Mouse (Mus musculus) spleen, adult 2 months (tissue): ENCODE measurements at regions not wholly inside any gene's neighbourhood (a gene's known extent, or its start where the extent isn't known, plus 50 kb on each side); places are given as distances from the start of the nearest gene placed in this dataset.

Experiments
- CTCF ChIP-seq: fragments of 200-500 bp; IDR thresholded peaks from 2 replicates; pipeline ENCODE4 v1.5.1; 2011; ENCODE audit warnings: mild to moderate bottlenecking, inconsistent platforms; ENCODE audit not compliant: insufficient read depth, insufficient read length, insufficient replicate concordance; ENCODE audit errors: extremely low read depth
- POLR2A ChIP-seq: fragments of 200-500 bp; IDR thresholded peaks from 2 replicates; pipeline ENCODE4 v1.6.1; 2011; ENCODE audit warnings: low read depth, low read length, inconsistent platforms

DNA sequence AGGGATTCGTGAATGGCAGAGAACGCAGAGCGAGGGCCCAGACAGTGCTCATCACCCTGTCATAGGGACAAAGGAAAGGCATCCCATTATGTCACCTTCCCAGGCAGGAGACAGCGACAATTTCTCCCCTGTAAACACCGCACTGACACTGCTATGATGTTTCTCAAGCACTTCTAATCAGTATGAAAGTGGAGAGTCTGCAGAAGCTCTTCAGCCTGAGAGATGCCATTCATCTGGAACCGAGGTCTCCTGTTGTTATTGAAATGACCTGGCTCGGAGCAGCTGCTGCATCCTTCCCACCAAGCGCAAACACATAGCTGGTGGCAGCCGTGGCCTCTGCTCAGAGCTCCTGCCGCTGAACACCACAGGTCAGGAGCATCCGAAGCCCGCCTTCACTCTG is 380.5 kb upstream of the Smim15 start:
- no peak for TF ChIP-seq CTCF
- no peak for TF ChIP-seq POLR2A
